Mouse (Mus musculus) activated CD4-positive, CD25-positive, alpha-beta regulatory T cell, adult 4 months (primary cell): ENCODE results near the gene Sept12. TPM values are rescaled to one million over a fixed set of nuclear protein-coding genes. Genes with fewer than 3 reads are reported as not detected.

Experiments
- ATAC-seq: one replicate; pipeline ENCODE4 v1.8.0; 2017
- polyA plus RNA-seq, 2 experiments: library from polyadenylated mRNA; unstranded; fragments of 100-300 nt; shearing (Covaris generic); gene quantifications; one replicate each; pipeline ENCODE4 v1.2.1; 2017

The Sept12 gene
- polyA plus RNA-seq, 2 experiments from 2014 or later, result not detected

- no peak for ATAC-seq
Observed at GRCm38 (mm10) chr16:4974521-4974920, 23.1 kb downstream of the Sept12 start.

- ATAC-seq, result no peak
Observed at GRCm38 (mm10) chr16:4971626-4972025, 26.0 kb downstream of the Sept12 start.

GRCm38 (mm10) chr16:4969055-4969843 lies 28.4 kb downstream of the Sept12 start:
- no peak for ATAC-seq

GRCm38 (mm10) chr16:4968426-4968825 lies 29.2 kb downstream of the Sept12 start:
- no peak for ATAC-seq

- ATAC-seq, result no peak
Observed at GRCm38 (mm10) chr16:4965392-4966129, 32.1 kb downstream of the Sept12 start.

- ATAC-seq, result peak; percentile 8
Observed at GRCm38 (mm10) chr16:4964731-4965391, 32.8 kb downstream of the Sept12 start.

- peak; percentile 94 for ATAC-seq
Observed at GRCm38 (mm10) chr16:4963797-4964709, 33.6 kb downstream of the Sept12 start, which contains the start of gene Anks3. Anks3 (minus strand) TSS chr16:4964205.

GRCm38 (mm10) chr16:4963346-4963745 lies 34.3 kb downstream of the Sept12 start:
- no peak for ATAC-seq

GRCm38 (mm10) chr16:4960260-4960659 lies 37.4 kb downstream of the Sept12 start:
- no peak for ATAC-seq

GRCm38 (mm10) chr16:4957446-4957845 lies 40.2 kb downstream of the Sept12 start:
- no peak for ATAC-seq

- ATAC-seq, result no peak
Observed at GRCm38 (mm10) chr16:4956609-4957008, 41.0 kb downstream of the Sept12 start.

- no peak for ATAC-seq
Observed at GRCm38 (mm10) chr16:4947378-4947777, 50.3 kb downstream of the Sept12 start.

- ATAC-seq, result no peak
Observed at GRCm38 (mm10) chr16:4946155-4946554, 51.5 kb downstream of the Sept12 start.

GRCm38 (mm10) chr16:4945415-4945814 lies 52.2 kb downstream of the Sept12 start:
- no peak for ATAC-seq

GRCm38 (mm10) chr16:4943431-4943830 lies 54.2 kb downstream of the Sept12 start:
- ATAC-seq, result no peak

- ATAC-seq, result no peak
Observed at GRCm38 (mm10) chr16:4942868-4943267, 54.8 kb downstream of the Sept12 start.

- ATAC-seq, result no peak
Observed at GRCm38 (mm10) chr16:4941016-4941415, 56.6 kb downstream of the Sept12 start.

GRCm38 (mm10) chr16:4940311-4940850 lies 57.3 kb downstream of the Sept12 start:
- ATAC-seq, result no peak

- peak; percentile 7 for ATAC-seq
Observed at GRCm38 (mm10) chr16:4939412-4939811, 58.2 kb downstream of the Sept12 start.

- ATAC-seq, result peak; percentile 96
Observed at GRCm38 (mm10) chr16:4938989-4939388, 58.7 kb downstream of the Sept12 start.

- no peak for ATAC-seq
Observed at GRCm38 (mm10) chr16:4938461-4938860, 59.2 kb downstream of the Sept12 start, which contains the start of gene Nudt16l1. Nudt16l1 (plus strand) TSS chr16:4938761.
